Mouse (Mus musculus): ENCODE data around the gene Fbxw21.

DNA sequence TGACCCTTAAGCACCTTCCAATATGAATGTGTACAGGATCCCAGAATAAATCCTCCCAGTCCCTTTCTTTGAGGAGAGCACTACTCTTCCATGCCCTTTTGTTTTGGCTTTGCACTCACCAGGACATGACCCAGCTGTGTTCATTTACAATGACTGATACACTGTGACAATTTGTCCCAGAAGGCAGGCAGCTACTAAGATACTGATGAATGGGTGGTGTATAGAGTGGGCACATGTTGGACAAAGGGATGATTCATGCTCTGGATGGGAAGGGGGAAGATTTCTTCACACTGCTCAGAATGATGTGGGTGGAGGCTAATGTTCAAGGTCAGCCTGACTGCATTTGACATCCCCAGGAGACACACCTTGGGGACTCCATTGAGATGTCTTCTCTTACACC, 5.5 kb upstream of the Fbxw21 start:
- no peak for TF ChIP-seq ZNF384 (IDR thresholded peaks at IDR 0.05; ENCODE audit: low read depth, low read length)
- no peak for TF ChIP-seq CHD2 (IDR thresholded peaks at IDR 0.05; ENCODE audit: low read depth, low read length)
- TF ChIP-seq ZC3H11A (IDR thresholded peaks at IDR 0.05; ENCODE audit: borderline replicate concordance, low read depth, low read length), result no peak
- TF ChIP-seq MAFK (IDR thresholded peaks at IDR 0.05; ENCODE audit: insufficient read depth, low read depth, low read length), result no peak

Measured in ES-E14 (cell line).